Mouse (Mus musculus) testis, adult 2 months (tissue): ENCODE data around the gene Sgsm2.

ENCODE experiments used
- CTCF ChIP-seq: fragments of 200-500 bp; IDR thresholded peaks from 2 replicates; pipeline ENCODE4 v1.5.1; 2012; ENCODE audit warnings: low read depth, mild to moderate bottlenecking, inconsistent platforms, low read length, moderate library complexity; ENCODE audit not compliant: control insufficient read depth, insufficient read depth, insufficient replicate concordance
- POLR2A ChIP-seq: fragments of 200-500 bp; IDR thresholded peaks from 2 replicates; pipeline ENCODE4 v1.6.1; 2012; ENCODE audit warnings: low read depth, mild to moderate bottlenecking, inconsistent platforms, low read length, moderate library complexity; ENCODE audit not compliant: control insufficient read depth

GRCm38 (mm10) chr11:74829812-74830211 lies 67.0 kb downstream of the Sgsm2 start:
- TF ChIP-seq POLR2A (no peak; the same call in 1 of the 2 replicates), CTCF (no peak)
